Mouse (Mus musculus) retina, postnatal 7 days (tissue): ENCODE data around the gene Pcnx2.

ENCODE experiments used
- DNase-seq: peaks from one replicate; pipeline ENCODE4 v3.0.0-alpha.2; 2012; ENCODE audit warnings: low read depth, low spot score

Pcnx2 gene

DNA sequence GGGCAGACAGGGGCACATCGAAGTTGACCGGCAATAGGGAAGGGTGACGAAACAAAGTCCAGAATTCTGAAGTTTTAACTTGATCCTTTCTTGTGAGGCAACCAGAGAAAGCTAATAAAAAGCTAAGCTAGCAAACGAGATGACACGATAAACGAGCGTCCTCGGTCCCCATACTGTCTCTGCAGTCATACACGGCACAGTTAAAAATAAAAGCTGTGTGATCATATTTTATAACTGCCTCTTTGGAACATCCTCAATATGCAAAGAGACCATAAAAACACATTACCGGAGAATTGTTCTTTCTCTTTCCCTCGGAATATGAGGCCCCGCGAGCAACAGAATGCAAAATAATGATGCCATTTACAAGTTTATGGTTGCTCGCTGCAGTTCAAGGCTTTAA, 76.1 kb downstream of the Pcnx2 start:
- DNase-seq, result no peak

DNA sequence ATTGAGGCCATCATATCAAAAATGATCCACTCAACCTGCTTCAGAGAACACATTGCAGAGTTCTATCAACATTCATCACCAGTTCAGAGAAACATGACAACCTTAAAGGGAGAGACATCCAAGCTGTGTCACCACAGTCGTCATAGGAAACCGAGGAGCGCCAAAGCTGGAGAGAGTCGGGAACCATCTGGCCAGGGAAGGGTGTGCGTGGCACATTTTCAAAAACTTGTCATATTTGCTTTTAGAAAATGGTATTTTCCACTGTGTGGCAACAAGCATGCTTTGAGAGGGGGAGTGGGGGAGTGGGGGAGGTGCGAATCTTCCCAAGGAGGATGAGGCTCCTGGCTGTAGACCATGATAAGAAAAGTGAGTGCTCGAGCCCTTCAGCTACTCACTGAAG, 78.3 kb downstream of the Pcnx2 start:
- no peak for DNase-seq

DNA sequence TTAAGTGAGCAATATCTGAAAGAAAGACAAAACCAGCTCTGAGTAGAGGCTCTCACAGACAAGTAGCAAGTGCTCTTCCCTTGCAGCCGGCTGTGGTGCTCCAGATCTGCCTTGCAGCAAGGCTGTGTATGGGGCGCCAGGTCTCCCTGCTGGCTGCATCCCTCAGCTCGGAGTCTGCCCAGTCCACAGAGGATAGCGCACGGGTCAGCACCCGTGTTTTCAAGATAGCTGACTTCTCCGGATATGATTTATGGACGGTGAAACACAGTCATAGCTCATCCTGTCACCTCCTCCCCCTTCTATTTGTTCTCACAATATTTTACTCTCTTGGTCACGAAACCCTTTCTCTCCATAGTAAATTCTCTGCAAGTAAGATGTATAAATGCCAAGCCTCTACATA, 79.3 kb downstream of the Pcnx2 start:
- DNase-seq, result no peak

DNA sequence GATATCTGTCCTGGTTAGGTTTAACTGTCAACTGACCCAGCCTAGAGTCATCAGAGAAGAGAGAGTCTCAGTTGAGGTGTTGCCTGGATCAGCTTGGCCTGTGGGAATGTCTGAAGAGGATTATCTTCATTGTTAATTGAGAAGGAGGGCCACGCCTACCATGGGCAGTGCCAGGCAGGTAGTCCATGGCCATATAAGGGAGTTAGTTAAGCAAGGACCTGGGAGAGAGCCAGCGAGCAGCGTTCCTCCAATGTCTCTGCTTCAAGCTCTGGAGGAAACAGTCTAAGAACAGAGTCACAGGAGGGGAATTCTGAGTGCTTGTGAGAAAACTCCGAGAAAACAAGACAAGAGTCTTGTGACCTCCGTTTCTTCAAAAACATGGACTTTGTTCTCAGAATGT, 81.4 kb downstream of the Pcnx2 start:
- no peak for DNase-seq

DNA sequence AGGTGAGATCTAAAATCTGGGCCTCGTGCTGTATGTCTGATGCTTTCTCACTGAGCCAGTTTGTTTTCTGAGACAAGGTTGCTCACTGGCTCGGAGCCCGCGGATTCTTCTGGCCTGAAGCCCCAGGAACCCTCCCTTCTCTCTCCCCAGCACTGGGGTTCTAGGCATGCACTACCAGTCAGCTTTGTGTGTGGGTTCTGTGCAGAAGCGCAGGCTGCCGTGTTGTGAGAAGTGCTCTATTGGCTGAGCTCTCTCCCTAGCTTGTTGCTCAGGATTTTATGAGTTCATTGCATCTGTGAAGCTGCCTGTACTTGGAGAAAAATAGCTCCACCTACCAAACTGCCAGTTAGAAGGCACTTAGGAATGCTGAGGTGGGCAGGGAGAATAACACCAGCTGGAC, 89.3 kb downstream of the Pcnx2 start:
- no peak for DNase-seq

DNA sequence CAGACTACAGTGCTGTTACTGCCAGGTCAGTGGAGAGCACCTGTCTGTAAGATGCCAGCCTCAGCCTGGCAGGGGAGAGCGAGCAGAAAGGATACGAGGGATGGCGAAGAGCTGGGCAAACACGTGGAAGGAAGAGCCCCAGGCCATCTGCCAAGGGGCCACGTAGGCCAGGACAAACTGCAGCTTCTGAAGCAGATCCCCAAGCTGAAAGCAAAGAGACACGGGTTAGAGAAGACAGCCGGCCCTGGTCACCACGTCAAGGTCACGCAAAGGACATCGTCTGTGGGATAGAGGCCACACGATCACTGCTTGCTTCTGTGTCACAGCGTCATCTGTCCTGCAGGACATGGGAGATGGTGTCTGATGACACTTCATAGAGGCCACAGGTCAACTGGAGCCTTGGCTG, 90.2 kb downstream of the Pcnx2 start:
- no peak for DNase-seq

DNA sequence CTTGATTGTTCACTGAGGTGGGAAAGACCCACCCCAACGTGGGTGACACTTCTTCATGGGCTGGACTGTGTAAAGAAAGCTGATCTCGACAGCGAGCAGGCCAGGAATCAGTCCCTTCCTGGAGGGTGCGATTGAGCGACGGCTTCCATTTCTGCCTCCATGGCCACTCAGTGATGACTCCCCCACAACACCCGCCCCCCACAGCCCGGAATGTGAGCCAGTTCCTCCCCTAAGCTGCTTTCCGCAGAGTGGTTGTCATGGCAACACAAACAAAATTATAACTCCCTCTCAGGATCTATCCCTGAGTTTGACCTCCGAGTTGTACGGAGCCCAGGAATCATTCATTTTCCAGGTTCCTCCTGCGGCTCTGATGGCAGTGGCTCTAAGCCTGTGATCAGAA, 91.7 kb downstream of the Pcnx2 start:
- no peak for DNase-seq

DNA sequence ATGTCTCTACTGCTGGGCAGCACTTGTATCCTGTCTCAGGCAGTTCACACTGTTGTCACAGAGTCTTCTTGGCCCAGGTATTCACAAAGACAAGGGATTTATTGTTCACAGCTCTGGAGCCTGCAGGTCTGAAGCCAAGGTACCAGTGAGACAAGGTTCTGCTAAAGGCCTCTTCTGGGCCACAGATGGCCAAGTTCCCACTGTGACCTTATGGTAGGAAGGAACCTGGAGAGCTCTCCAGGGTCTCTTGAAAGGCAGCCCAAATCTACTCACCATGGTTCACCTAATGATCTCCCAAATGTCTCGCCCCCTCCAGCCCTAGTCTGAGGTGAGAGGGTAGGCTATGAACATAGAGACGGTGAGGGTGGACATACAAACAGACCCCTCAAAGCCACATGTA, 101.1 kb downstream of the Pcnx2 start:
- DNase-seq, result no peak

DNA sequence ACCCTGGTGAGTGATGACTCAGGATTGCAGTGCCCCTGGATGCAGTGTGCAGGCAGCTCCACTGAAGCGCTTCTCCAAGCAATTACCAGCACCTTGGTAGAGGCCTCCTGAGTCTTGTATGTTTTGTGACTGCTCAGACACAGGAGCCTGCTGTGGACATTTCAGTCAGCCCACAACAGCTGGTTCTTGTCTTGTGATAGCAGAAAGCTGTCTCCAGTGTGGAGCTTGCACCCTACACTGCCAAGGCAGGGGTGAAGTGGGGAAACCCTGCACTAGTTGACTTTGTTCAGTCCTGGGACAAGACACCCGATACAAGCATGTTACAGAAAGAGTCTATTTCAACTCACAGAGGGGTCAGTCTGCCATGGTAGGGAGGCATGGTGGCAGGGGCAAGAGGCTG, 102.8 kb downstream of the Pcnx2 start:
- no peak for DNase-seq

DNA sequence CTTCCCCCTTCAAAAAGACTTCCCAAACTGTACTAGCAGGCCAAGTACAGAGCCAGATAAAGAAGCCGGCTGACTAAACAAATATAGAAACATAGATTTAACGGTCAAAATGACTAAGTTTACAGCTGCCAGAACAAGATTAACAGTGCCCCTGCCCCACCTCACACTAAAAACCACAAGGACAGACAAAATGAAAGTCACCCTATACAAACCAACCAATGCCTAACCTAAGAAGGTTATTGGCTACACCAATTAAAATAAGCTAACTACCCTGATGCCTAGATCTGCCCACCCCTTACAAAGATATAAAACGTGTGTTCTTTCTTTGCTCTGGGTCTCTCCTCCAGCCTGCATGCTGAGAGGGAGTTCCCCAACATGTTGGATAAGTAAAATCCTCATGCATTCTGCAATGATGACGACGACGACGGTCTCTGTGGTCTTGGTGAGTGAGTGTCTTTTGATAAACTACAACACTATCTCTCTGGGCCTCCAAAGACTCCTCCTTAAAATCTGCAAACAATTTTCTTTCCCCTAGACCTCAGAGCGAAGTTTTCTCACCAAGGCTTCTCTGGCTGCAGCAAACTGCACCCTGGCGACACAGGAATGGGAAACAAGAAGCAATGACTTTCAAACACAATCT, 105.2 kb downstream of the Pcnx2 start:
- DNase-seq, result no peak

DNA sequence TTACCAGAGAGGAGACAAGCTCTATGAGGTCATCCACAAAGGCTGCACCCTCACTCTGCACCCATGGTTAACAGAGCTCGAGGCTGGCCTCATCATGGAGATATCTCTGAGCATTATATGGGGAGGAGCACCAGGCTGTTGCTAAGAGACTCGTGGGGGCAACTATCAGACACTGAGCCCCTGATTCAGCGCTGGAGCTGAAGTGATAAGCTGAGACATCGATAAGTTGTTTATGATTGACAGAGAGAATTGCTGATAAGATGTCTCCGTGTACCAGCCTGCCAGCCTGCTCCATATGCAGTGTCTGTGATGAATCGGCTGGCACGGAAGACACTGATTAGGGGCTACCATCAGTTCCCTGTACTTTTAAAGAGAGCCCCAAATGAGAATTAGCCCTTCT, 111.2 kb downstream of the Pcnx2 start:
- no peak for DNase-seq

DNA sequence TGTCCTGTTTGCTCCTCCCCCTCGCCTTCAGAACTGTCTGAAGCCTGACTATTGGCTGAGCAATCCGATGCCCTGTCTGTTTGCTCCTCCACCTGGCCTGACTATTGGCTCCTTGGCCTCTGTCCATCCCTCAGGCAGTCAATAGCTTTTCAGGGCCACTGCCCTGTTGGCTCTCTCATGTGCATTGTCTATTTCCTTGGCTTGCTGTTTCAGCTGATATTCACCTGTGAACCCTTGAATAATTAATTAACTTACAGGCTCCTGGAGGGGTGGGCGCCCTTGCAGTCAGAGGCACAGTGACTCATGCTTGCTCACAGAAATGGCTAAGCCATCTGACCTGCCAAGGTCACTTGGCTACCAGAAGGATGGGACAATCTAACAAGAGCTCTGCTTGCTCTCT, 116.0 kb downstream of the Pcnx2 start:
- DNase-seq, result no peak

DNA sequence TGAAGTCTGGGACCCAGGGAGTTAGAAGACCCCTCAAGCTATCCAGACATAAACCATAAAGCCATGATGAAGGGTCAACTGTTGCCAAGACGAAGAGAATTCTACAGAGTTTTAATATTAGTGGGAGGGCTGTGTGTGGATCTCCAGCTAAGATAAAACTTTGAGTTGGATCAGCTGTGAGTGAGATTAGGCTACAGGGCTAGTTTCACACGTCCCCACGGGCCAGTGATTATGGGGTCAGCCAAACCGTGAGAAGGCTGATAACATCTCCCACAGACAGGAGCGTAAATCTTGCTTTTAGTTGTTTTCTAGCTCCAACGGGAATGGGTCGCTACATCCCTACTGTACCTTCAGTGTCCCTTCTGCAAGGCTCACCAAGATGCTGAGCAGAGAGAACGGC, 118.5 kb downstream of the Pcnx2 start:
- no peak for DNase-seq

DNA sequence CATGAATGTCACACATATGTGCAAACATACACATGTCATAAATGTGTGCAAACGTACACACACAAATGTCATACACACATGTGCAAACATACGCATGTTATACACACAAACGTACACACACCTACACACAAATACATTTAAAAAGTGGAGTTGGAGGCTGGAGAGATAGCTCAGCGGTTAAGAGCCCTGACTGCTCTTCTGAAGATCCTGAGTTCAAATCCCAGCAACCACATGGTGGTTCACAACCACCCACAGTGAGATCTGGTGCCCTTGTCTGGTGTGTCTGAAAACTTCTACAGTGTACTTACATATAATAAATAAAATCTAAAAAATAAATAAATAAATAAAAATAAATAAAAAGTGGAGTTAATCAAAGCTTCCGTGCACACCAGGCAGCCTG, 119.2 kb downstream of the Pcnx2 start:
- no peak for DNase-seq

DNA sequence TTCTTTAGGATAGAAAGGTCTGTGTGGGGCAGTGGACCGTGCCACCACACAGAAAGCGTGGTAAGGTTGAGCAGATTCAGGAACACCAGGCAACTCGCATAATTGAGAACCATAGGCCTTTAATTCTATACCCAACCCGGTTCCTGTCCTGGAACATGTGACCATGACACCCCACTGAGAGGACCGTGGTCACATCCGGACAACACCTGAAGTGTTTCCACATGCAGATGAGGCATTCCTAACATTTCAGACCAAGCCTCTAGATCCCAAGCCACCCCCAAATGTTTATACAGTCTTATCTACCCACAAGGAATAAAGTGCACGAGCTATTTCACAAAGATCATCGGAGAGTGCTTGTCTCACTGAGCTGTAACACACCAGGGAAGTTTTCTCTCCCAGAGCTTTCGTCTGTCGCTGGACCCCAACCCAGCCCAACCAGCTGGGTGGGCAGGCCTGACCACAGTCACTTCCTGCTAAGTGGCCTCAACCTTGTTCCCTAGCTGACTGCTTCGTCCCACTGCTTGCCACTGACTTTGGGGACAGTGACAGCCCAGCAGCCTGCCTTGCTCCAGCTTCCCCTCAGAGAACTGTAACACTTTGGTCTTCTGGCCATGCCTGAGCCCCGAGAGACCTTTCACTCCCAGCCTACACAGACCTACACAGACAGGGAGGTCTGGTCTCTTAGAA, 120.5 kb downstream of the Pcnx2 start:
- DNase-seq, result no peak

DNA sequence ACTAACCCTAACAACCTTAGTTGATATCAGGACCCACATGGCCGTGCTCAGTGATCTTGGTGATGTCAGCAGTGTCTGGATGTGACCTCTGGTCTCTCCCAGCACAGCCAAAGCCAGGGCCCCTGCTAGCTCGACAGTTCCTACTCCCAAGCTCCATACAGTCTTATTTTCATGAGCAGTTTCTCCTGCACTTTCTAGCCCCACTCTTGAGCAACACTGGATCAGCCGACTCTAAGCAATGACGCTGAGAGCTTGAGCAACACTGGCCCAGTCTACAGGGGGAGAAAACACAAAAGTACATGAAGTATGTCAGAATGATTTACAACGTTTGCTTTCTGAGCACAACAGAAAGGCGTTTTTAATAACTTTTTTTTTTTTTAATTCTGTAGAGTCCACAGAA, 121.3 kb downstream of the Pcnx2 start:
- DNase-seq, result no peak

DNA sequence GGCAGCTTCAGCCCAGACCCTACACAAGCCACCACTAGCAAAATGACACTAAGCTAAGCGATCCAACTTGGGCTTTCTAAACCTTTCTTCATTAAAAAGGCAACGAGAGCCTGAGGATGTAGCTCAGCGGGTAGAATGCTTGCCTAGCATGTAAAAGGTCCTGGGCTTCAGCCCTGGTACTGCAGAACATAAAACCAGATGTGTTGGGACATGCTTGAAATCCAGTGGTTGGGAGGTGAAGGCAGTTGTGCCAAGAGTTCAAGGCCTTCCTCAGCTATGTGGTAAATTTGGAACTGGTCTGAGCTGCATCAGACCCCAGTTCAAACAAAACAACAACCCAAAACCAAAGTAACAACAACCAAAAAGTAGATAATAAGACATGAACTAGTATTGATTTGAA, 121.8 kb downstream of the Pcnx2 start:
- DNase-seq, result no peak

DNA sequence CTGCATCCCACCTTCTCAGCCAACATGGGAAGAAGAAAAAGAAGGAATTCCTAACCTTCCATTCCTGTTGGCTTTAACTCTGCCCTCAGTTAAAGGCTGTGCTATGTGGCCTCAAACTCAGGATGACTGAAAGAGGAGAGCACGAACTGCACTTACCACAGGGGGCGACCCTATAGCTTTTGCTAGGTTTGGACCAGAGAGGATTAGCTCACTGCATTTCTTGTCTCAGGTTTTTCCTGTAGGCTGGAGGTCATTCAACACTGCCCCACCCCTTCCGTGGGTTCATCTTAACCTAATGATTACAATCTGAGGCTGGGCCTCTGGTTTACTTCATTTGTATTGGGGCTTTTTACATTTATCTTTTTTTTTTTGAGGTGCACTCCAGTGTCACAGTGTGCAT, 123.1 kb downstream of the Pcnx2 start:
- DNase-seq, result no peak

DNA sequence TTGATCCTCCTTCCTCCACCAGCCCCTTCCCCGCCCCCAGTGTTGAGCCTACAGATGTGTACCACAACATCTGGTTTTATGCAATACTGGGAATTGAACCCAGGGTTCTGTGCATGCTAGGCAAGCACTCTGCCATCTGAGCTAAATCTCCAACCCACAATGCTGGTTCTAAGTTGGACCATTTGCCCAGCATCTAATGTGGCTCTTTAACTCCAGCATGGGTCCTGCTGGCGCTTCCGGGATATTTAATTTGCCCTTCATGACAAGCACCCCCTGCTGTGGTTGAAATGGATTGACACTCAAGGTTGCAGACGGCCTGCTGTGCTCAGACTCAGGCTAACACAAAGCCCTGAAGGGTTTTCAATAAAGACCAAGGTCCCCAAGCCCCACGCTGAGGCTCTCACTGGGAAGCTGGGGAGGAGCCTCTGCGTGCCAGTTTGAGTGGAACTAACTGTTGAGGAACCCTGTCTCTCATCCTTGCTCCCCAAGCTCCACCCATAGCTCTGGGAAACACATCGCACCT, 124.8 kb downstream of the Pcnx2 start:
- DNase-seq, result no peak

DNA sequence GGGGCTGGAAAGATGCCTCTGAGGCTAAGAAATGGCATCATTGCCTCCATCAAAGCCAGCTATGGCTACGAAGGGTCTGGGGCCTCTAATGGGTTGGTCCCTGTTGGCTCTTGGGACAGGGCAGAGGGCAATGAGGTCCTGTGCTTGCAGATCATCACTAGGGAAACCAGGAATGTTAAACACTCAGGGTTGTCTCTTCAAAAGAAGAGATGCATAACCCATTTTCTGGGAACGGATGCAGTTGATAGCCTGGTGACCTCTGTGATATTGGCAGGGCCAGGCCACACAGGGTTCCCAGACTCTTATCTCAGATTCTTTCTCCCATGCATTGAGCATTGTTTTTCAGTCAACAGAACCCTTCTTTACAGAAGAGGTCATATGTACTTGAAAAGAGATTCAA, 125.8 kb downstream of the Pcnx2 start:
- DNase-seq, result no peak

DNA sequence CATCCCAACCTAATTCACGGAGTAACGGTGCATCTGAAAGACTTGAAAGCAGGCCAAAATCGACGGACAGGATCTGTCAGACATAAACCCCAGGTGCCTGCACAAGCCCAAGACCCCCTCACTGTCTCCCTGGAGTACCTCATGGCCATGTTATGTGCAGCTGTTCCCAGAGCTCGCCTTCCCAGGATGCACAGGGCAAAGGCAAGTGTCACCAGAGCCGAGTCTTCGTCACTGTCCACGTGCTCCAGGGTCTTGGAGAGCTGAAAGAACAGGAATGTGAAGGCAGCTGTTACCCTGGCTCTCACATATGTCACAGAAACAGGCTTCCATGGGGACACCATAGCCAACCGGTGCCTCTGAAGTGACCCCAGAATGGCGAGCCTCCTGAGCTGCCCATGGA, 130.0 kb downstream of the Pcnx2 start:
- DNase-seq, result no peak

DNA sequence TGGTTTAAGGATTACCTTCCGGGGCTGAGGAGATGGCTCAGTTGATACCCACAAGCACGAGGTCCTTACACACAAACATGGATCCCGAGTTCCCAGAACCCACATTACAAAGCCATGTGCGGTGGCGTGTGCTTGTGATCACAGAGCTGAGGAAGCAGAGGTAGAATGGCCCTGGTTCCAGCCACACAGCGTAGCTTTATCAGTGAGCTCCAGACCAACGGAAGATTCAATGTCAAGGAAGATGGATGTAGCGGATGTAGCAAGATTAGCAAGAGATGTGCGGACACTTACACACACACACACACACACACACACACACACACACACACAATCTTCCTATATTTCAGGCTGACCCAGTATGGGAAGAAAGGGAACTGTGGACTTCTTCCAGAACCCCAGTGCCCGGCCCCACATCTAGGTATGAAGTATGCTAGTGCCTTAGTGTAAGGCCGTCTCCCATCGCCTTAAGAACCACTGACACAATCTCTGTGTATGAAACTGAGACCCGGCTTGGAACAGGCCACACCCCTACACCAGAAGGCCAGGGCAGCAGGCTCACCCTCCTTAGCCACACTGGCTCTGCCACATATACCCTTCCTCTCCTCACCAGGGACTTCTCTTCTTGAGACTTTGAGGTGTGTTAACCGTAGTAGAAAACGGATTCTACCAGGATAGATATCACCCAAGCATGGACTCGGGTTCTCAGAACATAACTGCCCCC, 134.9 kb downstream of the Pcnx2 start:
- DNase-seq, result no peak

DNA sequence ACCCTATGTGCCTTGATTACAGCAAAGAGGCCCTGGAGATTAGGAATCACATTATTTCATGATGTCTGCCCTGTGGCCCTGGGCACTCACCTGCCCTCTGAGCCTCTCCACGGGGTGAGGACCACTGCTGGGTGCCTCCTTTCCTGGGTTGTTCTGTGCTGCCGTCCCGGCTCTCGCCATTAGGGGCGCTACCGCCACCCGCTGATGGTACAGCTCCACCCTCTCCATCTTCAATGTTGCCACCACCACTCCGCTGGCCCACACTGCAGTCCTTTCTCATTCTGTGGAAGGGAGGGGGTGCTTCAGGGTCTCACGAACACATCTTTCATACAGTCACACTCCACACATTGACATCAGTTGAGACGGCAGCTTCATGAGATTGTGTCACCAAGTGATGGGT, 139.1 kb downstream of the Pcnx2 start:
- no peak for DNase-seq
